Mouse (Mus musculus): Measurements from ENCODE around the gene Tnr.

DNA sequence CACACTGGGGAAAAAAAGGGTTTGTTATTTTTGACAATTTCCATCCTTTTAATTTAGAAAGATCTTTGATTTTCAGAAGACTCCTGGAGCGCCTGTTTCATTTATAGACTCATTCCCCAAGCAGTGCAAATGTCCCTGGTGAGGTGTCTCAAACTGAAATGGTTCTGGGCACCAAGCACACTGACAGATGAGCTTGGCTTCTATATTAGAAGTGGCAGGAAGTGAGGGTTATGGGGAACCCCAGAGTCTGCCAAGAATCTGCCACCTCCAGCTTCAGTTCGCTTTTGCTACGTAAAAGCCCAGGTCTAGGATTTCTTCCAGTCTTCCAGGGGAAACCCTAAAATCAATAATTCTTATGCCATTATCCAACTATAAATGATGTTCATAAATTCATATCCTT, 140.9 kb downstream of the Tnr start:
- TF ChIP-seq USF1 (IDR thresholded peaks at IDR 0.05; ENCODE audit: low read depth, low read length) (no peak), EP300 (IDR thresholded peaks at IDR 0.05; ENCODE audit: low read length) (no peak), ZC3H11A (IDR thresholded peaks at IDR 0.05; ENCODE audit: low read depth, low read length) (no peak), POLR2A (IDR thresholded peaks at IDR 0.05; ENCODE audit: low read depth, low read length) (no peak), CTCF (conservative IDR thresholded peaks at IDR 0.05 in 1 of 2, IDR thresholded peaks at IDR 0.05 in 1 of 2; ENCODE audit: low read depth in 2 of 2, low read length in 2 of 2) (no peak), MAZ (IDR thresholded peaks at IDR 0.05; ENCODE audit: low read depth, low read length) (no peak), ZKSCAN1 (IDR thresholded peaks at IDR 0.05; ENCODE audit: borderline replicate concordance, low read depth, low read length) (no peak), JUND (conservative IDR thresholded peaks at IDR 0.05; ENCODE audit: low read depth, low read length) (no peak), MAX (IDR thresholded peaks at IDR 0.05; ENCODE audit: low read length) (no peak), HCFC1 (IDR thresholded peaks at IDR 0.05; ENCODE audit: low read depth, low read length) (no peak), MAFK (IDR thresholded peaks at IDR 0.05; ENCODE audit: insufficient replicate concordance, low read length) (no peak), MEF2A (IDR thresholded peaks at IDR 0.05; ENCODE audit: borderline replicate concordance, low read depth, low read length) (no peak)

Measured in CH12.LX (cell line).